25 mouse cellular contexts compared by ENCODE assay signal in genomic region chr17:11642328-11642727, GRCm38 (mm10).
DNase-seq lines count a peak whose midpoint lies in the region; ATAC-seq and TF ChIP-seq lines count a peak whose summit lies in the region.
"Had no signal": no experiment of that assay in that cellular context is flagged by ENCODE, and none has a peak within 500 bp of the region (broad histone marks: within the 10 kb centered on the region; RNA-seq: fewer than 3 reads in every experiment).

No protein-coding gene starts in this region.

- TF ChIP-seq CTCF in hindbrain, postnatal 0 days (IDR thresholded peaks at IDR 0.05; ENCODE audit: low read depth) = no peak

- peak; percentile 17 for DNase-seq in hindbrain, postnatal 0 days (ENCODE audit: low spot score)
- DNase-seq in hindbrain, embryonic 10.5 days (ENCODE audit: low spot score) = no peak
- peak; percentile 37 for DNase-seq in lung, postnatal 10 days
- DNase-seq in lung, postnatal 14 days = no peak
- DNase-seq in neural tube, embryonic 10.5 days (ENCODE audit: extremely low spot score, low spot score) = no peak
- DNase-seq: adrenal gland, adult 8-10 months; adrenal gland, postnatal 25 days; cerebellum, adult 11-12 months; cerebellum, adult 8-10 months; cerebellum, postnatal 10 days; gastrocnemius, postnatal 10 days; gastrocnemius, postnatal 36 days; heart, adult 2 months; heart, postnatal 14 days; heart, postnatal 4 days had no signal

- peak; percentile 40; the same call in 1 of the 2 replicates for ATAC-seq in hindbrain, postnatal 0 days
- peak; percentile 75 for ATAC-seq in neural tube, embryonic 15.5 days (ENCODE audit: low FRiP score)
- ATAC-seq: activated CD4-positive, CD25-positive, alpha-beta regulatory T cell, adult 4 months; CD4-positive, CD25-positive, alpha-beta regulatory T cell, adult 4 months; forebrain, embryonic 13.5 days; forebrain, embryonic 16.5 days; inflammation-experienced regulatory T-cells, adult 6 months had no signal

- H3K9me3 ChIP-seq in hindbrain, postnatal 0 days (ENCODE audit: low read length) = no peaks in the 10 kb centered on the region
- H3K9me3 ChIP-seq in hindbrain, embryonic 10.5 days = no peaks in the 10 kb centered on the region
- no peaks in the 10 kb centered on the region for H3K9me3 ChIP-seq in neural tube, embryonic 15.5 days (replicated peaks)
- H3K9me3 ChIP-seq: forebrain, embryonic 10.5 days; forebrain, embryonic 13.5 days; heart, embryonic 10.5 days; heart, embryonic 13.5 days; hindbrain, embryonic 13.5 days had no signal

- WGBS in hindbrain, postnatal 0 days = 32% methylated on average over 1 of the region's 1 CpGs
- 83% methylated on average over 1 of the region's 1 CpGs for WGBS in hindbrain, embryonic 10.5 days
- WGBS in neural tube, embryonic 15.5 days = 46% methylated on average over 1 of the region's 1 CpGs

- no peak overlapping the region for H3K4me3 ChIP-seq in hindbrain, postnatal 0 days (ENCODE audit: low read length)
- H3K4me3 ChIP-seq in hindbrain, embryonic 10.5 days = no peak overlapping the region
- no peak overlapping the region for H3K4me3 ChIP-seq in neural tube, embryonic 15.5 days (replicated peaks)
- H3K4me3 ChIP-seq: forebrain, embryonic 10.5 days; forebrain, embryonic 13.5 days; heart, adult 2 months; heart, embryonic 10.5 days; heart, embryonic 13.5 days; hindbrain, embryonic 13.5 days had no signal

- H3K4me1 ChIP-seq in hindbrain, postnatal 0 days (ENCODE audit: insufficient read depth, low read length) = no peaks in the 10 kb centered on the region
- H3K4me1 ChIP-seq in hindbrain, embryonic 10.5 days (replicated peaks) = no peaks in the 10 kb centered on the region
- no peaks in the 10 kb centered on the region for H3K4me1 ChIP-seq in neural tube, embryonic 15.5 days
- H3K4me1 ChIP-seq: forebrain, embryonic 10.5 days; heart, embryonic 10.5 days; heart, embryonic 13.5 days had no signal

- no peak overlapping the region for H3K27ac ChIP-seq in hindbrain, postnatal 0 days
- H3K27ac ChIP-seq in hindbrain, embryonic 10.5 days = no peak overlapping the region
- no peak overlapping the region for H3K27ac ChIP-seq in neural tube, embryonic 15.5 days (replicated peaks)
- H3K27ac ChIP-seq: forebrain, embryonic 10.5 days; forebrain, embryonic 13.5 days; heart, adult 2 months; heart, embryonic 10.5 days; heart, embryonic 13.5 days; hindbrain, embryonic 13.5 days had no signal

- no peaks in the 10 kb centered on the region for H3K36me3 ChIP-seq in hindbrain, postnatal 0 days (ENCODE audit: insufficient read depth, low read length)
- no peaks in the 10 kb centered on the region for H3K36me3 ChIP-seq in hindbrain, embryonic 10.5 days
- no peaks in the 10 kb centered on the region for H3K36me3 ChIP-seq in neural tube, embryonic 15.5 days
- H3K36me3 ChIP-seq: forebrain, embryonic 10.5 days; heart, embryonic 10.5 days; heart, embryonic 13.5 days; hindbrain, embryonic 13.5 days had no signal

- H3K9ac ChIP-seq in hindbrain, postnatal 0 days (replicated peaks; ENCODE audit: low read length) = no peak overlapping the region
- no peak overlapping the region for H3K9ac ChIP-seq in neural tube, embryonic 15.5 days (replicated peaks)
- H3K9ac ChIP-seq: forebrain, embryonic 13.5 days; heart, embryonic 13.5 days; hindbrain, embryonic 13.5 days had no signal

- H3K4me2 ChIP-seq in hindbrain, postnatal 0 days (ENCODE audit: low read depth, low read length) = no peak overlapping the region
- H3K4me2 ChIP-seq in neural tube, embryonic 15.5 days = no peak overlapping the region
- H3K4me2 ChIP-seq: forebrain, embryonic 13.5 days; heart, embryonic 13.5 days; hindbrain, embryonic 13.5 days had no signal

- H3K27me3 ChIP-seq in hindbrain, postnatal 0 days (ENCODE audit: insufficient read depth, low read length) = no peaks in the 10 kb centered on the region
- H3K27me3 ChIP-seq in hindbrain, embryonic 10.5 days (ENCODE audit: insufficient read depth, poor library complexity, severe bottlenecking) = no peaks in the 10 kb centered on the region
- no peaks in the 10 kb centered on the region for H3K27me3 ChIP-seq in neural tube, embryonic 15.5 days (replicated peaks)
- H3K27me3 ChIP-seq: forebrain, embryonic 13.5 days; heart, embryonic 13.5 days; hindbrain, embryonic 13.5 days had no signal

Comparison
In these comparisons a context has a peak if more than half of its experiments do, and no peak if none do; other contexts are left out.
1. DNase-seq: peak in hindbrain, postnatal 0 days (single experiment) and lung, postnatal 10 days (single experiment); none in hindbrain, embryonic 10.5 days (single experiment), lung, postnatal 14 days (single experiment) and neural tube, embryonic 10.5 days (single experiment).